Mouse (Mus musculus) common myeloid progenitor, adult 5-6 weeks (primary cell): ENCODE data around the gene Gm20716. TPM values are rescaled to one million over a fixed set of nuclear protein-coding genes. Genes with fewer than 3 reads are reported as not detected.

Source experiments
- ATAC-seq: replicated peaks from 2 replicates; pipeline ENCODE4 v1.8.0; 2016; ENCODE audit warnings: low read depth, mild to moderate bottlenecking, moderate TSS enrichment, inconsistent platforms; ENCODE audit not compliant: poor library complexity, severe bottlenecking
- total RNA-seq: library from RNA; stranded (forward); fragments of 200-1000, 187-1606 nt; gene quantifications from 2 replicates; pipeline ENCODE4 v1.2.3, GENCODE M21; 2017

Gene Gm20716
- total RNA-seq, 1 experiment from 2014 or later: 68.7 TPM

- ATAC-seq: peak; percentile 15
Measured at GRCm38 (mm10) chr2:168230773-168231470, 758 bp upstream of the Gm20716 start.

- ATAC-seq: peak; percentile 23; the same call in 1 of the 2 replicates
Measured at GRCm38 (mm10) chr2:168229116-168230025, 793 bp downstream of the Gm20716 start.

- no peak for ATAC-seq
Measured at GRCm38 (mm10) chr2:168223326-168223725, 6.8 kb downstream of the Gm20716 start.

- ATAC-seq: no peak
Measured at GRCm38 (mm10) chr2:168213788-168214397, 16.3 kb downstream of the Gm20716 start.

GRCm38 (mm10) chr2:168207883-168208282 is 22.3 kb downstream of the Gm20716 start:
- no peak for ATAC-seq

GRCm38 (mm10) chr2:168206725-168207644 is 23.2 kb downstream of the Gm20716 start, which contains the start of gene Adnp:
Gene Adnp (minus strand): TSS chr2:168207112.
- peak; percentile 89 for ATAC-seq

GRCm38 (mm10) chr2:168205681-168206631 is 24.2 kb downstream of the Gm20716 start:
- no peak for ATAC-seq

- ATAC-seq: peak; percentile 66
Measured at GRCm38 (mm10) chr2:168205265-168205664, 24.9 kb downstream of the Gm20716 start.

GRCm38 (mm10) chr2:168204476-168204999 is 25.6 kb downstream of the Gm20716 start:
- ATAC-seq: no peak

- peak; percentile 16; the same call in 1 of the 2 replicates for ATAC-seq
Measured at GRCm38 (mm10) chr2:168200014-168200691, 30.0 kb downstream of the Gm20716 start.

- ATAC-seq: no peak
Measured at GRCm38 (mm10) chr2:168199476-168199875, 30.7 kb downstream of the Gm20716 start.

- no peak for ATAC-seq
Measured at GRCm38 (mm10) chr2:168198421-168198820, 31.7 kb downstream of the Gm20716 start.

- ATAC-seq: no peak
Measured at GRCm38 (mm10) chr2:168195721-168196120, 34.4 kb downstream of the Gm20716 start.

GRCm38 (mm10) chr2:168193685-168194084 is 36.5 kb downstream of the Gm20716 start:
- ATAC-seq: no peak

- no peak for ATAC-seq
Measured at GRCm38 (mm10) chr2:168191856-168192255, 38.3 kb downstream of the Gm20716 start.

GRCm38 (mm10) chr2:168175946-168176345 is 54.2 kb downstream of the Gm20716 start:
- ATAC-seq: no peak

GRCm38 (mm10) chr2:168170167-168170685 is 59.9 kb downstream of the Gm20716 start:
- ATAC-seq: peak; percentile 99
